Mouse (Mus musculus) limb, embryonic 15.5 days (tissue): ENCODE data around the gene Mrvi1. TPM values are rescaled to one million over a fixed set of nuclear protein-coding genes. Genes with fewer than 3 reads are reported as not detected.

ENCODE experiments used
- ATAC-seq: fragments of 200-750 bp; cut with Nextera tagmentation; 2 replicates; pipeline ENCODE4 v1.8.0; 2017; ENCODE audit warnings: low read depth, moderate TSS enrichment; ENCODE audit not compliant: insufficient number of reproducible peaks, low FRiP score, low TSS enrichment
- H3K27ac ChIP-seq: fragments of 300-500 bp; sonication (generic); 2 replicates; pipeline ENCODE4 v1.5.1; 2015; ENCODE audit warnings: moderate library complexity, mild to moderate bottlenecking, inconsistent platforms
- H3K27me3 ChIP-seq: fragments of 300-500 bp; sonication (generic); 2 replicates; pipeline ENCODE4 v1.6.1; 2015; ENCODE audit warnings: inconsistent platforms
- H3K36me3 ChIP-seq: fragments of 300-500 bp; sonication (generic); 2 replicates; pipeline ENCODE4 v1.6.1; 2015; ENCODE audit warnings: inconsistent platforms
- H3K4me1 ChIP-seq: fragments of 300-500 bp; sonication (generic); 2 replicates; pipeline ENCODE4 v1.6.1; 2015; ENCODE audit warnings: inconsistent platforms
- H3K4me2 ChIP-seq: fragments of 300-500 bp; sonication (generic); 2 replicates; pipeline ENCODE4 v1.6.1; 2015; ENCODE audit warnings: mild to moderate bottlenecking, inconsistent platforms
- H3K4me3 ChIP-seq: fragments of 300-500 bp; sonication (generic); 2 replicates; pipeline ENCODE4 v1.5.1; 2015; ENCODE audit warnings: mild to moderate bottlenecking, inconsistent platforms
- H3K9ac ChIP-seq: fragments of 300-500 bp; sonication (generic); 2 replicates; pipeline ENCODE4 v1.6.1; 2015; ENCODE audit warnings: inconsistent platforms
- H3K9me3 ChIP-seq: fragments of 300-500 bp; sonication (generic); 2 replicates; pipeline ENCODE4 v1.6.1; 2016; ENCODE audit warnings: inconsistent platforms
- WGBS: fragments of 180-500 bp; shearing (Covaris S2); methylation state at CpG from one replicate; pipeline ENCODE4 v1.1.7; 2015; 5-methylcytosine and 5-hydroxymethylcytosine counted together
- polyA plus RNA-seq: library from polyadenylated mRNA; unstranded; fragments of >200 nt; fragmentation: Nextera tagmentation; extraction: Ambion mirVana; gene quantifications from 2 replicates; pipeline ENCODE4 v1.2.1, GENCODE M21; 2015

Mrvi1 gene
- polyA plus RNA-seq, 1 experiment from 2014 or later = 0.96 TPM

- Histone ChIP-seq H3K4me2 (no peak overlapping the region), H3K27ac (no peak overlapping the region), H3K27me3 (no peaks in the 10 kb centered on the region), H3K4me1 (peaks cover 6% of the 10 kb centered on the region; the same call in 1 of the 2 replicates), H3K9me3 (no peaks in the 10 kb centered on the region), H3K36me3 (no peaks in the 10 kb centered on the region), H3K9ac (no peak overlapping the region), H3K4me3 (no peak overlapping the region)
- no peak for ATAC-seq
- 71% methylated on average over 2 of the region's 2 CpGs for WGBS
Measured at GRCm38 (mm10) chr7:110972796-110973195, 9.5 kb downstream of the Mrvi1 start.

- no peaks in the 10 kb centered on the region for H3K9me3 ChIP-seq
- H3K4me1 ChIP-seq = peaks cover 3% of the 10 kb centered on the region; the same call in 1 of the 2 replicates
- H3K4me3 ChIP-seq = no peak overlapping the region
Measured at GRCm38 (mm10) chr7:110967373-110967772, 14.9 kb downstream of the Mrvi1 start.

GRCm38 (mm10) chr7:110966853-110967252 is 15.4 kb downstream of the Mrvi1 start:
- H3K4me1 ChIP-seq = peaks cover 3% of the 10 kb centered on the region; the same call in 1 of the 2 replicates
- no peaks in the 10 kb centered on the region for H3K9me3 ChIP-seq
- no peak for ATAC-seq
- no peaks in the 10 kb centered on the region for H3K36me3 ChIP-seq
- H3K4me3 ChIP-seq = no peak overlapping the region
- H3K27me3 ChIP-seq = no peaks in the 10 kb centered on the region
- WGBS = 90% methylated on average over 5 of the region's 5 CpGs
- H3K9ac ChIP-seq = no peak overlapping the region
- no peak overlapping the region for H3K4me2 ChIP-seq
- no peak overlapping the region for H3K27ac ChIP-seq

More at GRCm38 (mm10) chr7:110967373-110967772, 14.9 kb downstream of the Mrvi1 start:
- no peaks in the 10 kb centered on the region for H3K27me3 ChIP-seq
- no peaks in the 10 kb centered on the region for H3K36me3 ChIP-seq
- no peak overlapping the region for H3K27ac ChIP-seq
- no peak for ATAC-seq
- 80% methylated on average over 4 of the region's 4 CpGs for WGBS
- no peak overlapping the region for H3K4me2 ChIP-seq
- no peak overlapping the region for H3K9ac ChIP-seq

GRCm38 (mm10) chr7:110965387-110965786 is 16.9 kb downstream of the Mrvi1 start:
- H3K9me3 ChIP-seq = no peaks in the 10 kb centered on the region
- no peak for ATAC-seq
- no peak overlapping the region for H3K9ac ChIP-seq
- H3K36me3 ChIP-seq = no peaks in the 10 kb centered on the region
- no peak overlapping the region for H3K4me2 ChIP-seq
- peaks cover 3% of the 10 kb centered on the region; the same call in 1 of the 2 replicates for H3K4me1 ChIP-seq
- H3K4me3 ChIP-seq = no peak overlapping the region
- WGBS = 73% methylated on average over 3 of the region's 3 CpGs
- H3K27me3 ChIP-seq = no peaks in the 10 kb centered on the region
- H3K27ac ChIP-seq = no peak overlapping the region

- H3K4me1 ChIP-seq = peaks cover 3% of the 10 kb centered on the region; the same call in 1 of the 2 replicates
- H3K27me3 ChIP-seq = no peaks in the 10 kb centered on the region
- WGBS = 60% methylated on average over 3 of the region's 3 CpGs
- no peak for ATAC-seq
- no peak overlapping the region for H3K9ac ChIP-seq
- H3K36me3 ChIP-seq = no peaks in the 10 kb centered on the region
- H3K27ac ChIP-seq = no peak overlapping the region
- no peak overlapping the region for H3K4me2 ChIP-seq
- no peaks in the 10 kb centered on the region for H3K9me3 ChIP-seq
- no peak overlapping the region for H3K4me3 ChIP-seq
Measured at GRCm38 (mm10) chr7:110963655-110963997, 18.6 kb downstream of the Mrvi1 start.

- Histone ChIP-seq H3K27me3 (no peaks in the 10 kb centered on the region), H3K9ac (no peak overlapping the region), H3K4me2 (no peak overlapping the region), H3K9me3 (no peaks in the 10 kb centered on the region), H3K27ac (no peak overlapping the region), H3K36me3 (no peaks in the 10 kb centered on the region), H3K4me3 (no peak overlapping the region), H3K4me1 (peaks cover 3% of the 10 kb centered on the region; the same call in 1 of the 2 replicates)
- 51% methylated on average over 9 of the region's 9 CpGs for WGBS
- no peak for ATAC-seq
Measured at GRCm38 (mm10) chr7:110962943-110963654, 19.2 kb downstream of the Mrvi1 start.

- no peak for ATAC-seq
- H3K9ac ChIP-seq = no peak overlapping the region
- H3K27ac ChIP-seq = no peak overlapping the region
- no peak overlapping the region for H3K4me2 ChIP-seq
- no peaks in the 10 kb centered on the region for H3K9me3 ChIP-seq
- no peaks in the 10 kb centered on the region for H3K36me3 ChIP-seq
- H3K4me1 ChIP-seq = peaks cover 3% of the 10 kb centered on the region; the same call in 1 of the 2 replicates
- 91% methylated on average over 3 of the region's 3 CpGs for WGBS
- H3K4me3 ChIP-seq = no peak overlapping the region
- H3K27me3 ChIP-seq = no peaks in the 10 kb centered on the region
Measured at GRCm38 (mm10) chr7:110962497-110962896, 19.8 kb downstream of the Mrvi1 start.

GRCm38 (mm10) chr7:110956422-110957170 is 25.7 kb downstream of the Mrvi1 start:
- Histone ChIP-seq H3K9ac (no peak overlapping the region), H3K4me3 (no peak overlapping the region), H3K9me3 (no peaks in the 10 kb centered on the region), H3K36me3 (no peaks in the 10 kb centered on the region), H3K27me3 (no peaks in the 10 kb centered on the region), H3K27ac (no peak overlapping the region), H3K4me2 (no peak overlapping the region), H3K4me1 (0 out of 2 replicates have a peak, but pooled peaks cover 2% of the 10 kb centered on the region)
- 86% methylated on average over 14 of the region's 14 CpGs for WGBS
- no peak for ATAC-seq

- 0 out of 2 replicates have a peak, but pooled peaks cover 2% of the 10 kb centered on the region for H3K4me1 ChIP-seq
- no peak overlapping the region for H3K4me3 ChIP-seq
- ATAC-seq = no peak
- H3K9ac ChIP-seq = no peak overlapping the region
- H3K9me3 ChIP-seq = no peaks in the 10 kb centered on the region
- H3K27ac ChIP-seq = no peak overlapping the region
- H3K36me3 ChIP-seq = no peaks in the 10 kb centered on the region
- WGBS = 57% methylated on average over 2 of the region's 2 CpGs
- H3K4me2 ChIP-seq = no peak overlapping the region
- H3K27me3 ChIP-seq = no peaks in the 10 kb centered on the region
Measured at GRCm38 (mm10) chr7:110955576-110955975, 26.7 kb downstream of the Mrvi1 start.

- no peaks in the 10 kb centered on the region for H3K27me3 ChIP-seq
- ATAC-seq = no peak
- H3K27ac ChIP-seq = no peak overlapping the region
- no peak overlapping the region for H3K4me2 ChIP-seq
- H3K36me3 ChIP-seq = no peaks in the 10 kb centered on the region
- H3K9me3 ChIP-seq = no peaks in the 10 kb centered on the region
- H3K9ac ChIP-seq = no peak overlapping the region
- WGBS = 86% methylated on average over 6 of the region's 6 CpGs
- peaks cover 7% of the 10 kb centered on the region; the same call in 1 of the 2 replicates for H3K4me1 ChIP-seq
- no peak overlapping the region for H3K4me3 ChIP-seq
Measured at GRCm38 (mm10) chr7:110954072-110954858, 28.0 kb downstream of the Mrvi1 start.

GRCm38 (mm10) chr7:110953210-110953609 is 29.1 kb downstream of the Mrvi1 start:
- Histone ChIP-seq H3K27ac (no peak overlapping the region), H3K27me3 (no peaks in the 10 kb centered on the region), H3K4me1 (peaks cover 7% of the 10 kb centered on the region; the same call in 1 of the 2 replicates), H3K4me2 (no peak overlapping the region), H3K36me3 (no peaks in the 10 kb centered on the region), H3K9me3 (no peaks in the 10 kb centered on the region), H3K9ac (no peak overlapping the region), H3K4me3 (no peak overlapping the region)
- ATAC-seq = no peak
- WGBS = 36% methylated on average over 1 of the region's 1 CpGs

GRCm38 (mm10) chr7:110950621-110950925 is 31.7 kb downstream of the Mrvi1 start:
- Histone ChIP-seq H3K27me3 (no peaks in the 10 kb centered on the region), H3K36me3 (no peaks in the 10 kb centered on the region), H3K9me3 (no peaks in the 10 kb centered on the region), H3K27ac (no peak overlapping the region), H3K4me1 (peaks cover 5% of the 10 kb centered on the region; the same call in 1 of the 2 replicates), H3K4me2 (no peak overlapping the region), H3K4me3 (no peak overlapping the region), H3K9ac (no peak overlapping the region)
- ATAC-seq = no peak
